Mouse (Mus musculus) limb, embryonic 11.5 days (tissue): ENCODE measurements at regions not wholly inside any gene's neighbourhood (a gene's known extent, or its start where the extent isn't known, plus 50 kb on each side); places are given as distances from the start of the nearest gene placed in this dataset.
"Not testable (repeated sequence)": the region's sequence is repeated elsewhere in the genome, so short reads cannot be mapped to it uniquely, and the experiment has no call there.

ENCODE experiments used
- ATAC-seq: fragments of 200-750 bp; cut with Nextera tagmentation; 2 replicates; pipeline ENCODE4 v1.8.0; 2017; ENCODE audit warnings: low read depth; ENCODE audit not compliant: insufficient number of reproducible peaks, low FRiP score, low TSS enrichment
- DNase-seq: peaks from one replicate; pipeline ENCODE4 v3.0.0-alpha.2; 2015; ENCODE audit warnings: low spot score
- H3K27ac ChIP-seq: fragments of 300-500 bp; sonication (generic); replicated peaks from 2 replicates; pipeline ENCODE4 v1.5.1; 2014; ENCODE audit warnings: low read depth, mild to moderate bottlenecking, low read length
- H3K27me3 ChIP-seq: fragments of 300-500 bp; sonication (generic); 2 replicates; pipeline ENCODE4 v1.6.1; 2014; ENCODE audit warnings: mild to moderate bottlenecking, low read length, mixed read lengths; ENCODE audit not compliant: control insufficient read depth, insufficient read depth
- H3K36me3 ChIP-seq: fragments of 300-500 bp; sonication (generic); 2 replicates; pipeline ENCODE4 v1.6.1; 2014; ENCODE audit warnings: mild to moderate bottlenecking, low read length, moderate library complexity, mixed read lengths; ENCODE audit not compliant: control insufficient read depth, insufficient read depth
- H3K4me1 ChIP-seq: fragments of 300-500 bp; sonication (generic); 2 replicates; pipeline ENCODE4 v1.6.1; 2014; ENCODE audit warnings: low read length, mixed read lengths; ENCODE audit not compliant: control insufficient read depth, insufficient read depth
- H3K4me2 ChIP-seq: fragments of 300-500 bp; sonication (generic); 2 replicates; pipeline ENCODE4 v1.6.1; 2014; ENCODE audit warnings: low read depth, mild to moderate bottlenecking, moderate library complexity; ENCODE audit not compliant: severe bottlenecking
- H3K4me3 ChIP-seq: fragments of 300-500 bp; sonication (generic); 2 replicates; pipeline ENCODE4 v1.5.1; 2014; ENCODE audit warnings: low read depth, low read length
- H3K9ac ChIP-seq: fragments of 300-500 bp; sonication (generic); 2 replicates; pipeline ENCODE4 v1.6.1; 2014; ENCODE audit warnings: mild to moderate bottlenecking, low read length
- H3K9me3 ChIP-seq: fragments of 300-500 bp; sonication (generic); 2 replicates; pipeline ENCODE4 v1.6.1; 2016; ENCODE audit warnings: low read length; ENCODE audit not compliant: control insufficient read depth
- WGBS: fragments of 180-500 bp; shearing (Covaris S2); extraction: QIAGEN DNeasy Blood & Tissue Kit; methylation state at CpG from one replicate; pipeline ENCODE4 v1.1.7; 2014; 5-methylcytosine and 5-hydroxymethylcytosine counted together

DNA sequence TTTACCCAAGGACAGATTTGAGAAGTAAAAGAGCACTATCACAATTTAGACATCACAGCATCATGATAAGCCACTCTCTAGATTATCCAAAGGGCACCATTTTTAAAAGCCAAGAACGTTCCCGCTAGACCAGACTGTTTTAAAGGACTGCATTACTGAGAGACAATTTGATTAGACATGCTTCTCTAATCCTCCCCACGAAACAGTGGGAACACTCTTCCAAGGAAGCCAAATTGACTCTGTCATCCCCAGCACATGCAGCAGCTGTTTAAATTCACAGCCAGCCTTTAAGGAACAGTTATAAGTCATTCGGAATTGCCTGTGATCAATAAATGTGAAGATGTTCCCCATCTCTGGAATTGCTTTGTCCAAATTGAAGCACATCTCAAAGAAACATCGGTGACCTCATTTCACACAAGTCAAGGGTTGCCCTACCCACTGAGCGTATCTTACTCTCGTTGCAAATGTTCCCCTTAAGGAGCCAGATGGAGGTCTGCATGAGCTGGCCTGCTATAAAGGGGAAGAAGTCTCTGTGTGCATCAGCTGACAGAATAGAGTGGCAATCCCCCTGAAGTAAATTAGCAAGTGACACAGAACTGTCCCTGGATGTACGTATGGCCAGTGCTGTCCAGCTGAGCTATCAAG is 393.2 kb downstream of the Pid1 start:
- WGBS: 83% methylated on average over 8 of the region's 8 CpGs
- Histone ChIP-seq H3K9ac (no peak overlapping the region), H3K9me3 (no peaks in the 10 kb centered on the region), H3K27me3 (no peaks in the 10 kb centered on the region), H3K4me3 (no peak overlapping the region), H3K36me3 (no peaks in the 10 kb centered on the region), H3K4me1 (no peaks in the 10 kb centered on the region), H3K27ac (no peak overlapping the region), H3K4me2 (no peak overlapping the region)
- no peak for ATAC-seq
- DNase-seq: no peak

- not testable (repeated sequence) for H3K4me2 ChIP-seq, H3K4me3 ChIP-seq, H3K27me3 ChIP-seq, H3K36me3 ChIP-seq, H3K9ac ChIP-seq, H3K4me1 ChIP-seq, H3K27ac ChIP-seq, ATAC-seq, H3K9me3 ChIP-seq, DNase-seq
Observed at GRCm38 (mm10) chr1:83964631-83965030, 399.3 kb downstream of the Pid1 start.

DNA sequence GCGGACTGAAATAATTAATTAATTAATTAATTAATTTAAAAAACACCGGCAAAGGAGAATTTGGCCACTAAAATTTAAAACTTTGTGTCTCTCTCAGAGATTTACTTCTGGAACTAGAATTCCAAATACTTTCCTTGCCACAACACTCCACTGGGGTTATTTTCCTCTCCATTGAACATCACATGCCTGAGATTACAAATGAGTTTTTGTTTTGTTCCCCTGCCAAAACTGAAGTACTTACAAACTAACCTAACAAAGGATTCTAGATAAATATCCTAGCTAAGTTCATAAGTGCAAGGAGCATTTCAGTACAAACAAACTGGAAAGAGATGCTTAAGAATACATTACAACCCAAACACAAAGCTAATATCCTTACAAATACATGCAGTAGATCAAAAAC is 402.2 kb downstream of the Pid1 start:
- no peaks in the 10 kb centered on the region for H3K9me3 ChIP-seq
- no peak overlapping the region for H3K4me3 ChIP-seq
- no peaks in the 10 kb centered on the region for H3K27me3 ChIP-seq
- WGBS: 97% methylated on average over 2 of the region's 2 CpGs
- H3K4me1 ChIP-seq: no peaks in the 10 kb centered on the region
- H3K9ac ChIP-seq: no peak overlapping the region
- H3K36me3 ChIP-seq: no peaks in the 10 kb centered on the region
- DNase-seq (no peak), ATAC-seq (no peak)
- H3K4me2 ChIP-seq: no peak overlapping the region
- no peak overlapping the region for H3K27ac ChIP-seq

DNA sequence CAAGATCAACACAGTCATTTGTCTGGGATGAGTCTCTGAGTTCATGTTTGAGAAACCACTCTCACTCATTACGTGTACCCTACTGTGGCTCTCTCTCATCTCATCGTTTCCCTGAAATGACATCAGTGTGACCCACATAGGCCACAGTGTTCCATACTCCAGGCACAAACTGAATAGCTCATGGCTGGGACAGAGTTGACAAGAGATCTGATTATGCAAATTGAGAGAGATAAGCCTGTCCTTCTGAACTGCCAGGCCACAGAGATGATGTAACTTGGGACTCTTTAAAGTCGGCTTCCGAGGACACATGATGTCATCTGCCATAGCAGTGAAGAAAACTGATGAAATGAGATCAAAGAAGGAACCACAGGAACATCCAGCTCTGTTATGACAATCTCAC is 404.2 kb downstream of the Pid1 start:
- H3K4me3 ChIP-seq: no peak overlapping the region
- no peaks in the 10 kb centered on the region for H3K4me1 ChIP-seq
- no peak overlapping the region for H3K27ac ChIP-seq
- no peaks in the 10 kb centered on the region for H3K27me3 ChIP-seq
- 86% methylated on average over 4 of the region's 4 CpGs for WGBS
- H3K36me3 ChIP-seq: no peaks in the 10 kb centered on the region
- no peak overlapping the region for H3K4me2 ChIP-seq
- no peaks in the 10 kb centered on the region for H3K9me3 ChIP-seq
- DNase-seq: no peak
- ATAC-seq: no peak
- no peak overlapping the region for H3K9ac ChIP-seq

DNA sequence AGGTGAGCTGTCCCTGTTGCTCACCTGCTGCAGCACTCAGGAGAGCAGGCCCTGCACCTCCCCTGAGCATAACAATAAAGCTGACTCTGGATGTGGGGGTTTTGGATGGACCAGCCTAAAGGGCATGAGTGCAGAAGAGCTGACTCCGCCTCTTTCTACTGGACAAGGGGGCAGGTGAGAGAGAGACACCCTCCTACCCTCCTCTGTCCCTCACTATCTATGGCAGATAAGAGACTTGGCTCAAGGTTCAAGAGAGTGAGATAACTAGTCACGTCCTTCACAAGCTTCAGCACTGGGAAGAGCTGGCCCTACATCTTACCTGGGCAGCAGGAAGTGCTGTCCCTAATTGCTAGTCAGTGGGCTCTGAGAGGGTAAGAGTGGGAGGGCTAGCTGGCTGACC is 441.1 kb downstream of the Pid1 start:
- H3K27me3 ChIP-seq: no peaks in the 10 kb centered on the region
- ATAC-seq (no peak), DNase-seq (no peak)
- no peak overlapping the region for H3K9ac ChIP-seq
- no peaks in the 10 kb centered on the region for H3K36me3 ChIP-seq
- no peaks in the 10 kb centered on the region for H3K9me3 ChIP-seq
- H3K4me3 ChIP-seq: no peak overlapping the region
- no peaks in the 10 kb centered on the region for H3K4me1 ChIP-seq
- H3K4me2 ChIP-seq: no peak overlapping the region
- H3K27ac ChIP-seq: no peak overlapping the region
- 88% methylated on average over 2 of the region's 2 CpGs for WGBS

GRCm38 (mm10) chr1:83915454-83915853 is 448.5 kb downstream of the Pid1 start:
- ATAC-seq (no peak), DNase-seq (no peak)
- no peaks in the 10 kb centered on the region for H3K27me3 ChIP-seq
- H3K36me3 ChIP-seq: no peaks in the 10 kb centered on the region
- no peak overlapping the region for H3K27ac ChIP-seq
- no peaks in the 10 kb centered on the region for H3K9me3 ChIP-seq
- no peak overlapping the region for H3K9ac ChIP-seq
- H3K4me3 ChIP-seq: no peak overlapping the region
- H3K4me2 ChIP-seq: no peak overlapping the region
- H3K4me1 ChIP-seq: no peaks in the 10 kb centered on the region
- WGBS: 76% methylated on average over 5 of the region's 5 CpGs

- DNase-seq: no peak
- Histone ChIP-seq H3K4me1 (no peaks in the 10 kb centered on the region), H3K4me2 (no peak overlapping the region), H3K27ac (no peak overlapping the region), H3K27me3 (no peaks in the 10 kb centered on the region), H3K9me3 (no peaks in the 10 kb centered on the region), H3K36me3 (no peaks in the 10 kb centered on the region), H3K9ac (no peak overlapping the region), H3K4me3 (no peak overlapping the region)
- WGBS: 64% methylated on average over 3 of the region's 3 CpGs
- ATAC-seq: no peak
Observed at GRCm38 (mm10) chr1:83907347-83907746, 456.6 kb downstream of the Pid1 start.

DNA sequence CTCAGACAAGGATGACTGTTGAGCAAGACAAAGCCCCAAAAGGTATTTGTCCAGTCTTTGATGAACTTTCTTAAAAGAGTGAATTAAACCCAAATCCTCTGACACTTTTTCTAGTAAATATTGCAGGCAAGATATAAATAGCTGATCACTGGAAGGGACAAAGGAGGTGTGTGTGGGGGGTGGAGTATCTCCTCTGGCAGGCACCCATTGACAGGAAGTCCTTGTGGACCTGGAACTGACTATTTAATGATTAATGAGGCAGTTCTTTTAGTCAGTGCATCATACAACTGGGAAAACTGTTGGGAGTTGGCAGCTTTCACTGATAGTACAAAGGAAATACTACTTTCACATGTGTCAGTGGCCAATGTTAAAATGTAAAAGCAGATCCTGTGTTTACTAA is 457.1 kb downstream of the Pid1 start:
- H3K4me3 ChIP-seq: no peak overlapping the region
- H3K4me2 ChIP-seq: no peak overlapping the region
- no peak overlapping the region for H3K27ac ChIP-seq
- no peaks in the 10 kb centered on the region for H3K9me3 ChIP-seq
- no peaks in the 10 kb centered on the region for H3K36me3 ChIP-seq
- no peaks in the 10 kb centered on the region for H3K4me1 ChIP-seq
- H3K27me3 ChIP-seq: no peaks in the 10 kb centered on the region
- H3K9ac ChIP-seq: no peak overlapping the region
- DNase-seq: no peak
- ATAC-seq: no peak

GRCm38 (mm10) chr1:83900135-83900534 is 463.8 kb downstream of the Pid1 start:
- Histone ChIP-seq H3K27ac (no peak overlapping the region), H3K4me3 (no peak overlapping the region), H3K4me1 (no peaks in the 10 kb centered on the region), H3K4me2 (no peak overlapping the region), H3K9me3 (no peaks in the 10 kb centered on the region), H3K36me3 (no peaks in the 10 kb centered on the region), H3K27me3 (no peaks in the 10 kb centered on the region), H3K9ac (no peak overlapping the region)
- WGBS: 88% methylated on average over 4 of the region's 4 CpGs
- DNase-seq (no peak), ATAC-seq (no peak)
